Mouse (Mus musculus): ENCODE results near the gene Kctd21.

GRCm38 (mm10) chr7:97356875-97357276 is 24.7 kb downstream of the Kctd21 start:
- TF ChIP-seq CTCF (IDR thresholded peaks at IDR 0.05; ENCODE audit: extremely low read depth, insufficient read length, insufficient replicate concordance, low read depth, low read length) = no peak
- no peak for TF ChIP-seq POLR2A (IDR thresholded peaks at IDR 0.05; ENCODE audit: low read depth, low read length)

Measured in small intestine, adult 2 months (tissue).